Mouse (Mus musculus): Measurements from ENCODE around the gene Strn4. TPM values are rescaled to one million over a fixed set of nuclear protein-coding genes. Genes with fewer than 3 reads are reported as not detected.
A peak's percentile ranks its signal among the peaks of the same experiment; 100 is the strongest.

Strn4 gene
- polyA plus RNA-seq, 1 experiment from 2014 or later, result 68.5 TPM

DNA sequence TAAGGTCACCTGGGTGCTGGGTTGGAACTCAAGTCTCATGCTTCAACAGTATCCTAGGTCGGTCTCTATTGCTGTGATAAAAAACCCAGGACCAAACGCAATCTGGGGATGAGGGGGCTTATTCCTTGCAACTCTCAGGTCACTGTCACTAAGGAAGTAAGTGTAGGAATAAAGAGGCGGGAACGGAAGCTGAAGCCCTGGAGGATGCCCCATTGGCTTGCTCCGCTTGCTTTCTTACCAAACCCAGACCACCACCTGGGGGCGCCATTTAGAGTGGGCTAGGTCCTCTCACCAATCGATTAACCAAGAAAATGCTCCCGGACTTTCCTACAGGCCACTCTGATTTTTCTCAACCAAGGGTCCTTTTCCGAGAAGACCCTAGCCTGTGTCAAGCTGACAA lies 7.8 kb upstream of the Strn4 start:
- Histone ChIP-seq H3K4me2 (ENCODE audit: low read depth, low read length) (no peak overlapping the region), H3K4me3 (replicated peaks; ENCODE audit: low read length) (no peak overlapping the region), H3K27ac (ENCODE audit: low read length) (no peak overlapping the region), H3K36me3 (ENCODE audit: control insufficient read depth, insufficient read depth, low read length) (0 out of 2 replicates have a peak, but pooled peaks cover 7% of the 10 kb centered on the region), H3K27me3 (ENCODE audit: control insufficient read depth, insufficient read depth, low read length) (peaks cover 4% of the 10 kb centered on the region; the same call in 1 of the 2 replicates), H3K9me3 (replicated peaks; ENCODE audit: control insufficient read depth, low read length) (no peaks in the 10 kb centered on the region), H3K4me1 (ENCODE audit: control insufficient read depth, insufficient read depth, low read length) (peaks cover 8% of the 10 kb centered on the region; the same call in 1 of the 2 replicates), H3K9ac (ENCODE audit: low read length) (no peak overlapping the region)
- ATAC-seq (ENCODE audit: insufficient read depth, low FRiP score), result no peak
- WGBS, result 89% methylated on average over 9 of the region's 9 CpGs

DNA sequence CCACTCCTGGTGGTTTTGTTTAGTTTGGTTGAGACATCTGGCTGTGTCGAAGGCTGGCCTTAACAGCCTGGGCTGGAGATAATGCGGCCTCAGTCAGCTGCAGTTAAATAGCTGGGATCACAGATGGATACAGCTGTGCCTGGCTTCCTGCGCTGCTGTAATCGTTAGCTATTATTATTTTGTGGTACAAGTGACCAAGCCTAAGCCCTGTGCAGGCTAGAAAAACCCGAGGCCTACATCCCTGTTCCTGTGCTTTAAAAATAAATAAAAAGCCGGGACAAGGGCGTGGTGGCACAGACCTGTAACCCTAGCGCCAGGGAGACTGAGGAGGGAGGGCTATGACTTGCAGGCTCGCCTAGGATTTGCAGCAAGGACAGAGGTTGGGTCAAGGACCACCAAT lies 7.0 kb upstream of the Strn4 start:
- H3K27me3 ChIP-seq (ENCODE audit: control insufficient read depth, insufficient read depth, low read length), result peaks cover 4% of the 10 kb centered on the region; the same call in 1 of the 2 replicates
- H3K4me1 ChIP-seq (ENCODE audit: control insufficient read depth, insufficient read depth, low read length), result peaks cover 8% of the 10 kb centered on the region; the same call in 1 of the 2 replicates
- H3K36me3 ChIP-seq (ENCODE audit: control insufficient read depth, insufficient read depth, low read length), result 0 out of 2 replicates have a peak, but pooled peaks cover 9% of the 10 kb centered on the region
- no peak overlapping the region for H3K9ac ChIP-seq (ENCODE audit: low read length)
- H3K4me3 ChIP-seq (replicated peaks; ENCODE audit: low read length), result no peak overlapping the region
- ATAC-seq (ENCODE audit: insufficient read depth, low FRiP score), result peak; percentile 30; the same call in 1 of the 2 replicates
- peak overlapping the region; percentile 28; the same call in 1 of the 2 replicates for H3K27ac ChIP-seq (ENCODE audit: low read length)
- 55% methylated on average over 9 of the region's 9 CpGs for WGBS
- no peak overlapping the region for H3K4me2 ChIP-seq (ENCODE audit: low read depth, low read length)
- no peaks in the 10 kb centered on the region for H3K9me3 ChIP-seq (replicated peaks; ENCODE audit: control insufficient read depth, low read length)

DNA sequence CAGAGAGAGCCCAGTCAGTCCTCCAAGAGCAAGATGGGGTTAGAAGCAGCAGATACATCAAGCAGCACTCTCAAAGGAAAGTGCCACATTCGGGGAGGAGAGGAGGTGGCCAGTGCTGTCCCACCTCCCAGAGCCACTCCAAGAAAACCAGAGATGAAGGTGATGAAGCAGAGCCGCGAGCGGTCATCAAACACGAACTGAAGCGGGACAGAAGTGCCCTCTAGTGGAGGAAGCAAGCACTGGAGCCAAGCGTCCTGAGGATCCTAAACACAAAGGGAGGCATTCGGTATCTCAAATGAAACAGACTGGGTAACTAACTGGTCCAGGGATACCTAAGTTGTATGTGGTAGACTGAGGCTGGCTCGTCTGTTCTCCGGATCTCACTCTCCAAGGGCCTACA lies 6.0 kb upstream of the Strn4 start:
- H3K9me3 ChIP-seq (replicated peaks; ENCODE audit: control insufficient read depth, low read length), result no peaks in the 10 kb centered on the region
- H3K4me3 ChIP-seq (replicated peaks; ENCODE audit: low read length), result no peak overlapping the region
- H3K9ac ChIP-seq (ENCODE audit: low read length), result no peak overlapping the region
- 25% methylated on average over 10 of the region's 10 CpGs for WGBS
- H3K4me1 ChIP-seq (ENCODE audit: control insufficient read depth, insufficient read depth, low read length), result peaks cover 8% of the 10 kb centered on the region; the same call in 1 of the 2 replicates
- ATAC-seq (ENCODE audit: insufficient read depth, low FRiP score), result 0 out of 2 replicates have a peak, but pooled peaks have one; percentile 17
- peaks cover 4% of the 10 kb centered on the region; the same call in 1 of the 2 replicates for H3K27me3 ChIP-seq (ENCODE audit: control insufficient read depth, insufficient read depth, low read length)
- no peak overlapping the region for H3K27ac ChIP-seq (ENCODE audit: low read length)
- 0 out of 2 replicates have a peak, but pooled peaks cover 10% of the 10 kb centered on the region for H3K36me3 ChIP-seq (ENCODE audit: control insufficient read depth, insufficient read depth, low read length)
- H3K4me2 ChIP-seq (ENCODE audit: low read depth, low read length), result no peak overlapping the region

DNA sequence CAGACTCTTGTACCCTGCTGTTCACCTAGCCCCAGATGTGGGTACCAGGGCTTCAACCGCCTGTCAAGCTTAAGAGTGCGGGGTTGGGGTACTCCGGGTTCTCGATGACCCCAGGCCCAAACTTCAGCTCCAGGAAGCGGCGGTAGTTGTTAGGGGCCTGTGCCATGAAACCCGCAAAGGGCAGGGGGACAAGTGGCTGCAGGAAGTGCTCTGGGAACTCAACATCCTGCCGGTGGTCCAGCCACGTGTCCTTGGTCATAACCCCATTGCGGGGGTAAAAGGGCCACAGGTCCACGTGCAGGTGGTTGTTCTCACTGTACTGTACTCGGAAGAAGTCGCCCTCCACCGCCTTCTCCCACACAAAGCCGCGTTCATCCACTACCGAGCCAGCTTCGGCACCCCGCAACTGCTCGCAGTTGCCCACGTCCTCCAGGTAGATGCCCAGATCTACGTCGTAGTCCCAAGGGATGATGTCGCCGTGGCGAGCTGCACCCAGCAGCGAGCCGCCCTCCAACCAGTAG lies 5.2 kb upstream of the Strn4 start:
- no peak for ATAC-seq (ENCODE audit: insufficient read depth, low FRiP score)
- 68% methylated on average over 28 of the region's 28 CpGs for WGBS
- peaks cover 4% of the 10 kb centered on the region; the same call in 1 of the 2 replicates for H3K27me3 ChIP-seq (ENCODE audit: control insufficient read depth, insufficient read depth, low read length)
- no peaks in the 10 kb centered on the region for H3K9me3 ChIP-seq (replicated peaks; ENCODE audit: control insufficient read depth, low read length)
- 0 out of 2 replicates have a peak, but pooled peaks cover 10% of the 10 kb centered on the region for H3K36me3 ChIP-seq (ENCODE audit: control insufficient read depth, insufficient read depth, low read length)
- H3K27ac ChIP-seq (ENCODE audit: low read length), result no peak overlapping the region
- H3K4me3 ChIP-seq (replicated peaks; ENCODE audit: low read length), result peak overlapping the region; percentile 40
- H3K4me1 ChIP-seq (ENCODE audit: control insufficient read depth, insufficient read depth, low read length), result peaks cover 11% of the 10 kb centered on the region
- H3K9ac ChIP-seq (ENCODE audit: low read length), result no peak overlapping the region
- H3K4me2 ChIP-seq (ENCODE audit: low read depth, low read length), result peak overlapping the region; percentile 67

DNA sequence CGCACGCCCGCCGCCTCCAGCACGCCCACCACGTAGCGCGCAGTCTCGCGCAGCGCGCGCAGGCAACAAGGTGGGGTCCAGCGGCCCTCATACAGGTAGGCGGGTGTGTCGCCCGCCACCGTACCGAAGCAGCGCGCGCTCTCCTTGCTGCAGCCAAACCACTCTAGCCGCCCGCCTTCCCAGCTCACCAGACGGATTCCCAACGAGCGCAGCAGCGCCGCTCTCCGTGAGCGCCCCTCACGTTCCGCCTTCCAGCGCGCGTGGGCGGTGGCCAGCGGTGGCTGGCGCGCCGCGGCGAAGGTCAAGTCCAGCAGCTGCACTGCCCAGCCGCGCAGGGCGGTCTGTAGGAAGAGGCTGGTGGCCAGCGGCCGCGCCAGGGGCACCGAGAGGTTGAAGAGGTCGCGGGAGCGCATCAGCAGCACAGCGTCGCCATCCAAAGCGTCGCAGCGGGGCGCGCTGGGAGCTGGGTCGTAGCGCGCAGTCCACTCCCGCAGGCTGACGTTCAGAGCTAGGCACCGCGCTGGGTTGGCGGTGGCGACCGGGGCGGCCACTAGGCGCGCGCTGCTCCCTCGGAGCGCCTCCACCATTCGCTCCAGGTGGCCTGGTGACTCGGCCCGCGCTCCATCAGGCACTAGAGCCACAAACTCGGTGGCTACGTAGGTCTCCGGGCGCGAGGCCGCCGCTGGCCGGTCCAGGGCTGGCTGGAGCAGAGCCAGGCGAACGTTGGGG lies 4.6 kb upstream of the Strn4 start:
- Histone ChIP-seq H3K9me3 (replicated peaks; ENCODE audit: control insufficient read depth, low read length) (no peaks in the 10 kb centered on the region), H3K27me3 (ENCODE audit: control insufficient read depth, insufficient read depth, low read length) (peaks cover 4% of the 10 kb centered on the region; the same call in 1 of the 2 replicates), H3K9ac (ENCODE audit: low read length) (peak overlapping the region; percentile 59), H3K36me3 (ENCODE audit: control insufficient read depth, insufficient read depth, low read length) (0 out of 2 replicates have a peak, but pooled peaks cover 10% of the 10 kb centered on the region), H3K27ac (ENCODE audit: low read length) (no peak overlapping the region), H3K4me3 (replicated peaks; ENCODE audit: low read length) (peak overlapping the region; percentile 40), H3K4me1 (ENCODE audit: control insufficient read depth, insufficient read depth, low read length) (peaks cover 12% of the 10 kb centered on the region), H3K4me2 (ENCODE audit: low read depth, low read length) (peak overlapping the region; percentile 67)
- 14% methylated on average over 88 of the region's 90 CpGs for WGBS
- no peak; the same call in 1 of the 2 replicates for ATAC-seq (ENCODE audit: insufficient read depth, low FRiP score)

DNA sequence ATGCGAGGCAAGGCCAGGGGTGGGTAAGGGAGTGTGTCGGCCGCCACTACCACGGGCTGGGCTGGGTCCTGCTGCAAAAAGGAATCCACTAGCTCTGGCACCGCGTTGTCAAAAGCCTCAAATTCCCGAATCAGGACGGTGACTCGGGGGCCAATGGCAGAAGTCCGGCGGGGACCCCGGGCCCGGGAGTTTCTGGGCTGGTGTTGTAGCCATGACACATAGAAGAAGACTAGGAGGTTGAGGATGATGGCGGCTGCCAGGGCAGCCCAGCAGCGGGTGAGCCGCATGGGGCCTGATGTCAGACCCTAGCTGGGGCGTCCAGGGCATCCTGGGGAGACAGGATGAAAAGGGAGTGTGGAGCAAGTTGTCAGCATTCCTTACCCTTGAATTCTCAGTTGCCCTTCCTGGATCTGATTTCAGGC lies 4.0 kb upstream of the Strn4 start:
- peak overlapping the region; percentile 59 for H3K9ac ChIP-seq (ENCODE audit: low read length)
- 40% methylated on average over 17 of the region's 17 CpGs for WGBS
- no peak for ATAC-seq (ENCODE audit: insufficient read depth, low FRiP score)

DNA sequence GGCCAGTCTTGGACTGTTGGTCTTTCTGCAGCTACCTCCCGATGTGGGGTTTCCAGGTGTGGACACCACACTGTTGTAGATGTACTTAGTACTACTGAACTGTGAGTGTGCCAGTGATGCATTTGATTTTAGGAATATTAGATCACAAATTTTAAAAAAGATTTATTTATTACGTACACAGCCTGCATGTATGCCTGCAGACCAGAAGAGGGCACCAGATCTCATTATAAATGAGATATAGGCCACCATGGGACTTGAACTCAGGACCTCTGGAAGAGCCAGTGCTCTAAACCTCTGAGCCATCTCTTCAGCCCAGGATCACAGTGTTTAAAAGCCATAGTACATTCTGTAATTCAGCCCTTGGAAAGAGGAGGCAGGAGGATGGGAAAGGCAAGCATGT lies 3.2 kb upstream of the Strn4 start:
- Histone ChIP-seq H3K4me1 (ENCODE audit: control insufficient read depth, insufficient read depth, low read length) (peaks cover 17% of the 10 kb centered on the region), H3K27me3 (ENCODE audit: control insufficient read depth, insufficient read depth, low read length) (peaks cover 4% of the 10 kb centered on the region; the same call in 1 of the 2 replicates), H3K4me3 (replicated peaks; ENCODE audit: low read length) (no peak overlapping the region), H3K36me3 (ENCODE audit: control insufficient read depth, insufficient read depth, low read length) (0 out of 2 replicates have a peak, but pooled peaks cover 3% of the 10 kb centered on the region), H3K27ac (ENCODE audit: low read length) (no peak overlapping the region), H3K4me2 (ENCODE audit: low read depth, low read length) (no peak overlapping the region), H3K9ac (ENCODE audit: low read length) (no peak overlapping the region), H3K9me3 (replicated peaks; ENCODE audit: control insufficient read depth, low read length) (no peaks in the 10 kb centered on the region)
- 74% methylated on average over 2 of the region's 2 CpGs for WGBS
- ATAC-seq (ENCODE audit: insufficient read depth, low FRiP score), result no peak

More for the DNA sequence above, 4.0 kb upstream of the Strn4 start:
- Histone ChIP-seq H3K36me3 (ENCODE audit: control insufficient read depth, insufficient read depth, low read length) (0 out of 2 replicates have a peak, but pooled peaks cover 5% of the 10 kb centered on the region), H3K4me2 (ENCODE audit: low read depth, low read length) (peak overlapping the region; percentile 67), H3K27me3 (ENCODE audit: control insufficient read depth, insufficient read depth, low read length) (peaks cover 4% of the 10 kb centered on the region; the same call in 1 of the 2 replicates), H3K4me1 (ENCODE audit: control insufficient read depth, insufficient read depth, low read length) (peaks cover 12% of the 10 kb centered on the region), H3K9me3 (replicated peaks; ENCODE audit: control insufficient read depth, low read length) (no peaks in the 10 kb centered on the region), H3K27ac (ENCODE audit: low read length) (no peak overlapping the region), H3K4me3 (replicated peaks; ENCODE audit: low read length) (peak overlapping the region; percentile 40)

DNA sequence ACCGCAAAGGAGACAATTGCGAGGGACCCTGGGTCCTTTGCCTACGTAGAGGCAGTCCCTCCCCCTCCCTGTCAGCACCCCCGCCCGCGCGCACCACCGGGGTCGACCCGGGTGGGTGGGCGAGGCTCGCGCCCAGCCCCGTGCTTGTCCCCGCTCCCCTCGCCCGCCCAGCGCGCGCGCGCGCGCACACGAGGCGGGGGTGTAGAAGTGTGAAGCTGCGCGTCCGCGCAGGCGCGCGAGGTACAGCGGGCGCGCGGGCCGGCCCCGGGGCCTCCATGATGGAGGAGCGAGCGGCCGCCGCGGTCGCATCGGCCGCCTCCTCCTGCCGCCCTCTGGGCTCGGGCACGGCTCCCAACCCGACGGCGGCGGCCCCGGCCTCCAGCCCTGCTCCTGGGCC lies 387 bp downstream of the Strn4 start:
- ATAC-seq (ENCODE audit: insufficient read depth, low FRiP score), result peak; percentile 87
- peaks cover 40% of the 10 kb centered on the region for H3K4me1 ChIP-seq (ENCODE audit: control insufficient read depth, insufficient read depth, low read length)
- no peaks in the 10 kb centered on the region for H3K9me3 ChIP-seq (replicated peaks; ENCODE audit: control insufficient read depth, low read length)
- peak overlapping the region; percentile 100 for H3K9ac ChIP-seq (ENCODE audit: low read length)
- H3K27ac ChIP-seq (ENCODE audit: low read length), result peak overlapping the region; percentile 95
- WGBS, result under 1% methylated on average over 38 of the region's 55 CpGs
- peak overlapping the region; percentile 97 for H3K4me2 ChIP-seq (ENCODE audit: low read depth, low read length)
- peaks cover 4% of the 10 kb centered on the region; the same call in 1 of the 2 replicates for H3K27me3 ChIP-seq (ENCODE audit: control insufficient read depth, insufficient read depth, low read length)
- H3K36me3 ChIP-seq (ENCODE audit: control insufficient read depth, insufficient read depth, low read length), result 0 out of 2 replicates have a peak, but pooled peaks cover 3% of the 10 kb centered on the region
- H3K4me3 ChIP-seq (replicated peaks; ENCODE audit: low read length), result peak overlapping the region; percentile 89

Measured in stomach, embryonic 16.5 days (tissue).